Mouse (Mus musculus) left cerebral cortex, adult 2 months (tissue): ENCODE measurements around the gene Rragb. TPM values are rescaled to one million over a fixed set of nuclear protein-coding genes. Genes with fewer than 3 reads are reported as not detected.
"Not testable (repeated sequence)": the region's sequence is repeated elsewhere in the genome, so short reads cannot be mapped to it uniquely, and the experiment has no call there.

ENCODE experiments used
- DNase-seq, 2 experiments: peaks; one replicate each; pipeline ENCODE4 v3.0.0; 2021 to 2022; ENCODE audit warnings: low spot score in 2 of 2, mixed read lengths in 1 of 2; ENCODE audit errors: extremely low spot score in 1 of 2
- H3K27ac ChIP-seq: fragments of 200-600 bp; 2 replicates; pipeline ENCODE4 v1.8.1; 2022
- H3K4me3 ChIP-seq: fragments of 200-600 bp; 2 replicates; pipeline ENCODE4 v1.8.1; 2022
- CTCF ChIP-seq: fragments of 200-600 bp; IDR thresholded peaks from 2 replicates; pipeline ENCODE4 v1.8.1; 2022; ENCODE audit warnings: antibody characterized with exemption, mild to moderate bottlenecking, moderate library complexity
- intact Hi-C: fragments of 180-260 bp; cut with DNase I; formaldehyde crosslinking; loops from one replicate; pipeline ENCODE4 v1.15.1; 2025
- long read RNA-seq, 2 experiments: library from polyadenylated mRNA; stranded (forward); transcript quantifications; one replicate each; pipeline ENCODE4 v2.0.0; 2021; ENCODE audit warnings: borderline mapping rate in 2 of 2
- total RNA-seq, 2 experiments: library from RNA; stranded (reverse); gene quantifications; 2 replicates each; pipeline ENCODE4 v1.2.3; 2021

Gene Rragb
- total RNA-seq = 10 to 100 TPM; 69.5 to 76.4 TPM
- long read RNA-seq, experiment 1, transcript Rragb-201 (11 exons, 2,258 nt) = major isoform, 87 of 119 reads
- long read RNA-seq, experiment 1, partial matches to known transcripts = 0 of 119 reads
- long read RNA-seq, experiment 1, other reads (novel, unspliced or antisense) = 32 of 119 reads
- long read RNA-seq, experiment 2, transcript Rragb-201 (11 exons, 2,258 nt) = major isoform, 64 of 96 reads
- long read RNA-seq, experiment 2, partial matches to known transcripts = 2 of 96 reads
- long read RNA-seq, experiment 2, other reads (novel, unspliced or antisense) = 30 of 96 reads

DNA sequence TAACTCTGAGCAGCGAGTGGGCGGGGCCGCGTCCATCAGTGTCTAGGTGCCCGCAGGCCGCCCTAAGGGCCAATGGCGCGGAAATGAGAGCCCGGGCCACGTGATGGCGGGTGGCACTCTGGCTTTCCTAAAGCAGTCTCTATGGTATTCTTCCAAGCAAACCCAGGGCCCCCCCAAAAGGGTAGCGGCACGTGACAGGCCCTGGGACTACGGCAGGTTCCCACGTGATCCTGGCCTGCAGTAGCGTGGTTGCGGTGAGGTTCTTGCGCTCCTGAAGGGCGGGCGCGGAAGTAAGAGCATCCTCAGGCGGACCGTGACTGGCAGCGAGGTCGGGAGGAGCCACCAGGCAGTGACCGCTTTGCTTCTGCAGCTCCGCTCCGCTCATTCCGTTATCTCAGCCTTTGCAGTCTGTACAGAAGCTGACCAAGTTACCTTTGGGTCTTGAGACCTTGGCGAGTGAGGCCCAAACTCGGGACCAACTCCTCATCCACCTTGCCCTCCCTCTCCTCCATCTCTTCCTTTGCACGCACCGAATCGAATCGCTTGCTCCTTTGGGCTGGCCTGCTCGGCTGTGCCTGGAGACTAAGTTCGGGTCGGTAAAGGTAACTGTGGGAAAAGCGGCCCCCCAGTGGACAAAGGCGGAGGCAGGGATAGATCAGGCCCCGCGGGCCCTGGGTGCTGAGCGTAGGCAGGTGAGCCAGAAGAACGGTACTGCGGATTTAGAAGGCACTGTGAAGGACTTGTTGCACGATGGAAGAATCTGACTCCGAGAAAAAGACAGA lies at the start of gene Rragb:
Gene Rragb, plus strand, starts transcription at position 248 of the 782 bp plus-strand sequence.
- Histone ChIP-seq H3K4me3 (peak within 1 kb of the TSS; percentile 59), H3K27ac (peak within 1 kb of the TSS; percentile 58; the same call in 1 of the 2 replicates)
- DNase-seq = peak; percentile 76 to 83
- intact Hi-C loops = loop anchor here (2.0 to 5.0 kb wide), 3 partner anchors 98 to 213 kb away; partner anchors contain the start of gene Usp51
- peak; percentile 26; the same call in 1 of the 2 replicates for TF ChIP-seq CTCF

DNA sequence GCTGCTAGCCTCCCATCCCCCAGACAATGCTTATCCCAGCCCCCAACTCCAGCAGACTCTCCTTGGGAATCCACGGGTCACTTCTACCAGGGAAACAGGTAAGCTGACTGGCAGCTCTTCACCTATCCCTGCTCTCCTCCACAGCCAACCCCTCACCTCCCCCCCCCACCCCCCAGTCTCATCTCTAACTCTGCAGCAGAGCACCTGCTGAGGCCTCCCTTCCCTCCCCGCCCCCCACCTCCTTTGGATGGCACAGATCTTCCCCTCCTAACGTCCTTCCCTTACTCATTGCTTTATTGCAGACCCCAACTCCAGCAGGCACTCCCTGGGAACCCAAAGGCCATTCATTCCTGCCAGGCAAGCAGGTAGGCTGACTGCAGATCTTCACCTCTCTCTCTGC lies 21.3 kb upstream of the Rragb start, which contains the start of gene Foxr2:
Gene Foxr2, plus strand, starts transcription at position 301 of the 400 bp plus-strand sequence.
- H3K27ac ChIP-seq = no peak within 1 kb of the TSS
- intact Hi-C loops = no loop called here

DNA sequence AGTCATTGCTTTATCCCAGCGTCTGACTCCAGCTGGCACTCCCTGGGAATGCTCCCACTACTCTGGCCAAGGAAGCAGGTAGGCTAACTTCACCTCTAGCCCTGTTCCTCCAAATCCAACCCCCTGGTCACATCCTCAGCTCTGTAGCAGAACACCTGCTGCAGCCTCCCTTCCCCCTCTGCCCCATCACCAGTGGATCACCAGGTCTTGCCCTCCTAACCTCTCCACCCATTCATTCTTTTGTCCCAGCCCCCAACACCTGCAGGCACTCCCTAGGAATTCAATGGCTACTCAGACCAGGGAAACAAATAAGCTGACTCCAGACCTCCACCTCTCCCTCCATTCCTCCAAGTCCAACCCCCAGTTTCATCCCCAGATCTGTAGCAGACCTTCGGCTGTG lies 20.8 kb upstream of the Rragb start:
- TF ChIP-seq CTCF = no peak
- H3K4me3 ChIP-seq = no peak overlapping the region
- DNase-seq = no peak
- no peak overlapping the region for H3K27ac ChIP-seq
- intact Hi-C loops = no loop called here

More for the DNA sequence above, 21.3 kb upstream of the Rragb start, which contains the start of gene Foxr2:
- no peak for DNase-seq
- TF ChIP-seq CTCF = no peak
- no peak within 1 kb of the TSS for H3K4me3 ChIP-seq

DNA sequence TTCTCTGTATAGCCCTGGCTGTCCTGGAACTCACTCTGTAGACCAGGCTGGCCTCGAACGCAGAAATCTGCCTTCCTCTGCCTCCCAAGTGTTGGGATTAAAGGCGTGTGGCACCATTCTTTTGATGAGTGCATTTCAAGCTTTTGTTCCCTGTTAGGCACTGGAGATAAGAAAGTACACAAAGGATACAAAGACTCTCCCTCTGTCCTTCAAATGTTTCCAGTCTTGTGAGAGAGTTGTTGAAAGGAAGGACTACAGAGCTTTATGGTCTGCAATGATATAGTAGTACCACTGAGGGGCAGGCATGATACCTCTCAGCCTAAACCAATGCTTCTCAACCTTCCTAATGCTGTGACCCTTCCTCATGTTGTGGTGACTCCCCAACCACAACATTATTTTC lies 2.9 kb downstream of the Rragb start:
- H3K4me3 ChIP-seq = no peak overlapping the region
- no peak; the same call in 1 of the 2 replicates for TF ChIP-seq CTCF
- intact Hi-C loops = loop anchor here (5.0 kb wide), 1 partner anchor 135 kb away; the partner anchor contains the start of gene Usp51
- no peak overlapping the region for H3K27ac ChIP-seq
- DNase-seq = no peak

DNA sequence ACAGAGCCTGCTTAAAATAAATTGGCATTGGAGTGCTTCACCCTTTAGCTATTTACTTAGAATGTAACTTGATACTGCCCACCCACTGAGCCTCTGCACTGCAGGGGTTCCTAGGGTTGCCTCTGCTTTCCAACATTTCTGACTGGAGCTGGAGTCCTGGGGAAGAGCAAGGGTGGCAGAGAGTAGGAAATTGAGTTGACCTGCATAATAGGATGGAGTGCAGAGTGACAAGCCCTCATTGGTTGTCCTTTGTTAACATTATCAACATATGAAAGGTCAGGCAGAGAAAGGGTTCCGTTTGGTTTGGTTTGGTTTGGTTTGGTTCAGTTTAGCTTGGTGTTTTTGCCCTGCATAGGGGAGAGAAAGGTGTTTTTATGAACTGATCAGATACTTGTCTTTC lies 12.0 kb downstream of the Rragb start:
- no peak for TF ChIP-seq CTCF
- DNase-seq = no peak

DNA sequence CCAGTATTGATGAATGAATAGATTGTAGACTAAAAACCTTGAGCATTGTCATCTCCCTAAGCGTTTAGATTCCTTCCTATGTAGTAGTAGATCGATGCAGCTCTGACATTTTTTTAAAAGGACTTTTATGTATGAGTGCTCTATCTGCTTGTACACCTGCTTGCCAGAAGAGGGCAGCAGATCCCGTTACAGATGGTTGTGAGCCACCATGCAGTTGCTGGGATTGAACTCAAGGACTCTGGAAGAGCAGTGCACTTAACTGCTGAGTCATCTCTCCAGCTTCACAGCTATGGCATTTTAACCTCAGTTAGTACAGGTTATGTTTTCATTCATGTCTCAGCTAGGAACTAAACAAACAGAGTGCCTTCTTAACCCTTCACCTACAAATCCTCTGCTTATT lies 15.5 kb downstream of the Rragb start:
- TF ChIP-seq CTCF = peak; percentile 66
- DNase-seq = peak in 1 of 2 experiments; percentile 13
- Histone ChIP-seq H3K27ac (no peak overlapping the region), H3K4me3 (no peak overlapping the region)
- intact Hi-C loops = no loop called here

More for the DNA sequence above, 12.0 kb downstream of the Rragb start:
- intact Hi-C loops = loop anchor here (5.0 kb wide), 1 partner anchor 216 kb away; no protein-coding TSS in a partner anchor
- Histone ChIP-seq H3K27ac (no peak overlapping the region), H3K4me3 (no peak overlapping the region)

DNA sequence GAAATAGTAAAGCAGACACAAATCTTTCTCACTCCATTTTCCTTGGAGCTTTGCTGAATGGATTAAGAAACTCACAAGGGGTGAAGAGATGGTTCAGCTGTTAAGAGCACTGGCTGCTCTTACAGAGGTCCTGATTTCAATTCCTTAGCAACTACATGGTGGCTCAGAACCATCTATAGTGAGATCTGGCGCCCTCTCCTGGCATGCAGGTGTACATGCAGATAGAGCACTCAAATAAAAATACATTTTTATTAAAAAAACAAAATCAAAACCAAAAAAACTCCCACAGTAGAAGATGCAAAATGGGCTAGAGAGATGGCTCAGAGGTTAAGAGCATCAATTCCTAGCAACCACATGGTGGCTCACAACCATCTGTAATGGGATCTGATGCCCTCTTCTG lies 35.0 kb downstream of the Rragb start:
- TF ChIP-seq CTCF = peak; percentile 48
- Histone ChIP-seq H3K27ac (no peak overlapping the region), H3K4me3 (no peak overlapping the region)
- no peak for DNase-seq
- intact Hi-C loops = no loop called here

DNA sequence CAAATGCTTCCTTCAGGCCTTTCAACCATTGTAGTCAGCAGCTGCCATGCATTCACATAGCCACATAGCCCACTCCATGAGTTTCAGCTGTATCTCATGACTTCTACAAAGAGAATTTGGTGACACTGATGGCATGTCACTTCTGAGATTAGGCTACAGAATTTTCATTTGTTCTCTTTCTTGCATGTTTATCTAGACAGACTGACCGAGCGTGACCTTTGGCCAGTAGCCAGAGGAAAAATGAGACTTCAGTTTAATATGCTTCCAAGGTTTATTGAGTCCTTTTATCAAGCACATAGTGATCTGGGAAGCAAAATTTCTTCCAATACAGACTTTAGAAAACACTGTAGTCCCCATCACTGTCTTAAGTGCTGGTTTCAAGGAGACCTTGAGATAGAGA lies 42.4 kb downstream of the Rragb start:
- no peak for DNase-seq
- Histone ChIP-seq H3K4me3 (no peak overlapping the region), H3K27ac (no peak overlapping the region)
- TF ChIP-seq CTCF = no peak
- intact Hi-C loops = no loop called here

DNA sequence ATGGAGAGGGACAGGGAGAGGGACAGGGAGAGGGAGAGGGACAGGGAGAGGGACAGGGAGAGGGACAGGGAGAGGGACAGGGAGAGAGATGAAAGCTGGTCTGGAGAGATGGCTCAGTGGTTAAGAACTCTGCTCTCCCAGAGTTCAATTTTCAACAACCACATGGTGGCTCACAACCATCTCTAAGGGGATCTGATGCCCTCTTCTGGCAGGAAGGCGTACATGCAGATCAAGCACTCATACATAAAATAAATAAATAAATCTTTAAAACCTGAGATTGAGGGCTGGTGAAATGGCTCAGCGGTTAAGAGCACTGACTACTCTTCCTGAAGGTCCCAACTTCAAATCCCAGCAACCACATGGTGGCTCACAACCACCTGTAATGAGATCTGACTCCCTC lies 59.4 kb downstream of the Rragb start:
- H3K4me3 ChIP-seq, DNase-seq, H3K27ac ChIP-seq, intact Hi-C loops: not testable (repeated sequence)
- TF ChIP-seq CTCF = peak; percentile 30

DNA sequence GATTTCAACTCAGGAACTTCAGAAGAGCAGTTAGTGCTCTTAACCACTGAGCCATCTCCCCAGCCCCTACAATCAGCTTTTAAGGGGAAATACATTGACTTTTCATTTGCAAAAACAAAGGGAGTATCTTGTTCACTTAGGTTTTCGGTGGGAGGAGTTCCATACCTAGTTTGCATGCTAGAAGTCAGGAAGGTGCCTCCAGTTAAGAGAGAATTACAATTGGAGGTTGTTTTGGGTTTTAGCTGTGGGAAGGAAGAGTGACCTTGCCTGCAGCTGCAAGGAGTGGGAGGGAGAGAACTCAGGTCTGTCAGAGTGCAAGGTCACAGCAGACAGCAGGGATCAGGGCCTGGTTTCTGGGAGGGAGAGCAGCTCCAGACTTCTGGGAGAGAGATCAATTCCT lies 71.3 kb downstream of the Rragb start:
- intact Hi-C loops = no loop called here
- Histone ChIP-seq H3K4me3 (no peak overlapping the region), H3K27ac (no peak overlapping the region)
- DNase-seq = no peak
- no peak for TF ChIP-seq CTCF

Other genes with a start within 250 kb of the Rragb start
- 1 to 10 TPM; 2.0 to 2.1 TPM for gene Usp51, start 133.5 kb upstream of the Rragb start, total RNA-seq
- gene Mageh1, start 102.4 kb upstream of the Rragb start, total RNA-seq = 10 to 100 TPM; 44.9 to 47.7 TPM
- gene Foxr2, start 21.2 kb upstream of the Rragb start, total RNA-seq = under 1 TPM; 0.58 to 0.61 TPM
- 1 to 10 TPM; 4.6 to 5.5 TPM for gene Klf8, start 97.5 kb downstream of the Rragb start, total RNA-seq